Mouse (Mus musculus): ENCODE results near the gene Diras1.

The Diras1 gene

GRCm38 (mm10) chr10:81027331-81027730 lies 1.9 kb upstream of the Diras1 start:
- DNase-seq: no peak

DNA sequence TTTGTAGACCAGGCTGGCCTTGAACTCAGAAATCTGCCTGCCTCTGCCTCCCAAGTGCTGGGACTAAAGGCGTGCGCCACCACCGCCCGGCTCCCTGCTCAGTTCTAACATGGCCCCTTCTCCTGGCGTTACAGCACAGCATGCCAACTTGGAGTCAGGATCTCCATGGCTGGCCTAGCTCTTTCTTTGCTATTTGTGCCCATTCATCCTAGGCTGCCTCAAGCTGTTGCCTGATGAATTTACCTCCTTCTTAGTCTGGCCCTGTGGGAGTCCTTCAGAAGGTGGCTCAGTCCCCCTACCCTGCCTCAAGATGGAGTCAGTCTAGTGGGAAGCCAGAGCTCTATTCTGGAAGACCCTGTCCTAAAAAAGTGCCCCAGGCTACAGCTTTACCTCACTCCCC lies 1.4 kb upstream of the Diras1 start:
- no peak for DNase-seq

- DNase-seq: no peak
Measured at GRCm38 (mm10) chr10:81025047-81025621, 328 bp downstream of the Diras1 start.

DNA sequence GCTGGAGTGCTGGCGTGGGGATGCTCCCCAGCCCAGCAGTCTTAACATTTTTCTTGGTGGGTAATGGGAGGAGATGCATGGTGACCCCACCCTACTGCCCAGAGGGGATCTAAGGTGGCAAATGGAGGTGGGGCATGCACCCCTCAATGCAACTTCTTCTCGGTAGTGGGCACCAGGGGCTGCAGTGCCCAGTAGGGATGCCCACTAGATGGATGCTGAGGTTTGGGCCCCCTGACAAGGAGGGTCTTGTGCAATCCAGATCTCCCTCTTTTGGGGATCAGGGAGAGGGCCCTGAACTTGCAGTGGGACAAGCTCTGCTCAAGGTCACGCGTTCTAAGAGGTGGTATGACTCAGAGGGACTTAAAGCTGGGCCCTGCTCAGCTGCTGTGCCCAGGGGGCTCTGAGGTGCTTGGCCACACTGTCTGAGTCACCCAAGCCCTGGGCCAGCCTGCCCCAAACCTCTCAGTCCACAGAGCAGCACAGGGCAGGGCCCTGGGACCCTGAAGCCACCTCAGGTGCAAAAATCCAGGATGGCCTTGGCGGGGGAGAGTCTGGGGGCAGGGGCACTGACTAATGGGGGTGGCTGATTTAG lies 1.0 kb downstream of the Diras1 start:
- no peak for DNase-seq

GRCm38 (mm10) chr10:81022744-81023143 lies 2.7 kb downstream of the Diras1 start:
- no peak for DNase-seq

- no peak for DNase-seq
Measured at GRCm38 (mm10) chr10:81021547-81022110, 3.8 kb downstream of the Diras1 start.

DNA sequence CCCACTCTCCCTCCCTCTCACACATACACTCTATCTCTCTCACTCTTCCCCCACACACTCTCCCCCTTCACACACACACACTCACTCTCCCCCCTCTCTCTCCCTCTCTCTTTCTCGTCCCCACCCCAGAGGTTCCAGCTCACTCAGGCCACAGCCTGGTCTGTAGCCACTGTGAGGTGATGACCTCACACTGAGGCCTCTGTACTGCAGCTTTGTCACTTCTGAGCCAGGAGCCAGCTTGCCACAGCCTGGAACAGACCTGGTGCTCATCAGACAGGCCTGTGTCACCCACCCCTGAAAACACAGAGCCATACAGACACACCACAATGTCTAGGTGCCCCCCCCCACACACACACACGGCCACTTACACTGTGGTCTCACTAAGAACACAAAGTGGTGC lies 5.3 kb downstream of the Diras1 start:
- DNase-seq: no peak

GRCm38 (mm10) chr10:81019687-81020086 lies 5.8 kb downstream of the Diras1 start:
- DNase-seq: no peak

DNA sequence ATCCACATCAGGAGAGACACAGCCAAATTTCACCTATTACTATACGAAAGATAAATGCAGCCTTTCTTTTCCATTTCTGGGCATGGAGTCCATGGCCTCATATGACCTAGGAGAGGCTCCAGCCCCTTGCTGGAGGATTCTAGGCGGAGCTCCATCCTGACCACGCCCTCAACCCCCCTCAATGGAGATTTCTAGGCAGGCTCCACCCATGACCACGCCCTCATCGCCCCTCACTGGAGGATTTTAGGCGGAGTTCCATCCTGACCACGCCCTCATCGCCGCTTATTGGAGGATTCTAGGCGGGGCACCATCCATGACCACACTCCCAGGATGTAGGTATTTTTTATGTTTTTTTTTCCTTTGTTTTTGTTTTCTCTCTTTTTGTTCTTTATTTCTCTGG lies 7.1 kb downstream of the Diras1 start:
- DNase-seq: no peak

DNA sequence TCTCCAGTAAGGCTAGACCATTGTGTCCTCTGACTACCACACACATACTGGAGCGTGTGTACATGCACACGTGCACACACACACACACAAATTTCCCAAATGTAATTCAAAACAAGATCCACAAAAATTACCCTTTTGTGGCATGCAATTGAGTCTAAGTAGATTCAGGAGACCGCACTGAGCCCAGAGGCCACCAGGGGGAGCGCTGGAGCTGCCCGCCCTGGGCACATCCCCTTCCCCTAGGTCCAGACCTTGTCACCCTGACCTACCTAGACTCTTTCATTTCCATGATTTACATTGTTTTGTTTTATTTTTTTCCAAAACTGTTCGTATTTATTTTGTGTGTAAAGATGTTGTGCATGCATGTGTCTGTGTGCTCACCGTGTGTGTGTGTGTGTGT lies 8.8 kb downstream of the Diras1 start:
- peak; percentile 83 for DNase-seq

GRCm38 (mm10) chr10:81015666-81016065 lies 9.8 kb downstream of the Diras1 start:
- DNase-seq: no peak

- DNase-seq: peak; percentile 91
Measured at GRCm38 (mm10) chr10:81014393-81015384, 10.8 kb downstream of the Diras1 start, which contains the start of gene Gng7. Gng7 (minus strand) TSS chr10:81014945.

GRCm38 (mm10) chr10:81010851-81011250 lies 14.6 kb downstream of the Diras1 start:
- DNase-seq: no peak

DNA sequence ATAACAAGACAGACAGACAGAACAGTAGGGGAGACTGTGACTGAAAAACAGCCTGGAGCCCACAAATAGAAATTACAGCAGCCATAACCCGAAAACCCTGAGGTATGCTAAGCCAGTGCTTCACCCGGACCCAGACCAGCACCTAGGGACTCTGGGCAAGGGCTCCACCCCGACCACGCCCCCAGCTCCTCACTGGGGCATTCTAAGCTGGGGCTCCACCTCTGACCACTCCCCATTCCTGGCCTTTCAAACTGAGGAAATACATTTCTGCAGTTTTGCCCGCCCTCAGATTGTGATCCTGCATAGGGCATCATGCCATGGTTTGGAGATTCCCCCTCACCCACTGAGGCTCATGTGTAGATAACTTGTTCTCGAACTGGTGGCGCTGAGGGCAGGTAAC lies 18.2 kb downstream of the Diras1 start:
- peak; percentile 32 for DNase-seq

- no peak for DNase-seq
Measured at GRCm38 (mm10) chr10:81006005-81006677, 19.3 kb downstream of the Diras1 start.

DNA sequence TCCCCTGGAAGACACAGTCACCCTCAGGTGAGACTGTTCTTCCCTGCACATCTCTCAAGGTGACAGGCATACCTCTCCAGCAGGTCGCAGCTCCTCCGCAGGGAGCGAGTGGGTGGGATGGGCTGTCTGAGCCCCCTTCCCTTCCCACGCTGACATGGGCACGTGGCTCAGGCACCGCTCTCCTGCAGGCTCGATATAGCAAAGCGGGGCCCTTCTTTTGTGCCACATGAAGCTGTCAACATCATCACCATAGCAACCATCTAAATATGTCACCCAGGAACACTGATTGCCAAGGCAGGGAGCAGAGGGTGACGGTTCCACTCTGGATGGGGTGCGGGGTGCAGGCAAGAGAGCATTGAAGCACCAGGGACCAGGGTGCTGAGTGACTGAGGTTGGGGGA lies 24.3 kb downstream of the Diras1 start:
- no peak for DNase-seq

- peak; percentile 33 for DNase-seq
Measured at GRCm38 (mm10) chr10:81000197-81001062, 25.0 kb downstream of the Diras1 start.

DNA sequence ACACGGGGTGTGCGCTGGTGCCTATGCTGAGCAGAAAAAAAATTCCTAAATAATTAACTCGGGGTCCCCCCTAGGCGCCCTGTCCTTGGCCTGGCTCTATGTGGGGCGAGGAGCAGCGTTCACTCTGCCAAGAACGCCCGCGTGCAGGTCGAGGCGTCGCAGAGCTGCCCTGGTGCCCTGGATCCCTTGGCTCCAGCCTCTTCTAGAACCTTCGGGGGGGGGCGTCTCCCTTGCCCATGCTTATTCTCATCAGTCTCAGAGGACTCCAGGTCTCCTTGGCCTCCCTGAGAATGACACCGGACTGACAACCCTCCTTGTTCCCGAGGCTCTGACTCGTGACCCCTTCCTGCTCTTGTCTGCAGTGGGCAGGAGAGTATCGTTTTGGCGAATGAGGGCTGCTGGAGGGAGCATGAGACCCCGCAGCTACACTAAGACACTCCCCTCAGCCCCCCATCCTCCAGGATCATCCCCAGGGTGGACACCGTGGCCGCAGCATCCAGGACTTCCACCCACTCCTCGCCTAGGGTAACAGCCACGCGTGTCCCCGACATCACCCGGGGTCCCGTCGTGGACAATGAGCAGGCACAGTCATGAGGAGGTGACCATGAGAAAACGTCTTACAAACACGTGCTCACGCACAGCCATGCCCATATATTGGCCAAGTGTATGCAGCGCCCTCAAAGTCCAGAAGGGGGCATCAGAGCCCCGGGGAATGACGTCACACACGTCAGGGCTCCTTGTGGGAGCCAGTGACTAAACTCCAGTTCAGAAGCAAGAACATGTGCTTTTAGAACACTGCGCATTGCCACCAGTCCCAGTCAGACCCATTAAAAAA lies 25.9 kb downstream of the Diras1 start:
- DNase-seq: peak; percentile 88

- DNase-seq: peak; percentile 80
Measured at GRCm38 (mm10) chr10:80998778-80999177, 26.7 kb downstream of the Diras1 start.

- no peak for DNase-seq
Measured at GRCm38 (mm10) chr10:80998021-80998420, 27.4 kb downstream of the Diras1 start.

DNA sequence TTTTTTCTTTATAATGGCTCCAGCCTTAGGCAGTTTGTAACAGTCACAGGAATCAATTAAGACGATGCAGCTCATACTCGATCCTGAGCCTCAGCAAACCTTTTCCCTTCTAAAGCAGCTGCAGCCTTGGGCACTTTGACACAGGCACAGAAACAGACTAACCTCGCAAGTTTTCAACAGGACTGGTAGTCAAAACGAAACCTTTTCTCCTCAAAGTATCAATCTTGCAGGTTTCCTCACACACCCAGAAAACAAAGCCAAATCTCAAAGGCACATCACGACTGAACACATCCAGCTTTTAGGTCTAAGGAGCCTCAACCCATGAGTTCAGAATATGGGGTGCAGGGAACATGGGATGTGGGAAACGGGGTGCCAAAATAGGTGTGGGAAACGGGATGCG lies 28.1 kb downstream of the Diras1 start:
- no peak for DNase-seq
